In genomic region chr7:100230646-100231045, GRCm38 (mm10) we compare ENCODE assay signal across 30 mouse cellular contexts. TPM values are rescaled to one million over a fixed set of nuclear protein-coding genes. Genes with fewer than 3 reads are reported as not detected.
DNase-seq lines count a peak whose midpoint lies in the region; ATAC-seq and TF ChIP-seq lines count a peak whose summit lies in the region.
"Had no signal": no experiment of that assay in that cellular context is flagged by ENCODE, and none has a peak within 500 bp of the region (broad histone marks: within the 10 kb centered on the region; RNA-seq: fewer than 3 reads in every experiment).

No protein-coding gene starts in this region.

- H3K27ac ChIP-seq in heart, embryonic 13.5 days (replicated peaks): no peak overlapping the region
- H3K27ac ChIP-seq in heart, embryonic 10.5 days: no peak overlapping the region
- no peak overlapping the region for H3K27ac ChIP-seq in layer of hippocampus, adult 2 months
- no peak overlapping the region for H3K27ac ChIP-seq in midbrain, embryonic 14.5 days (replicated peaks; ENCODE audit: low read depth, low read length)
- H3K27ac ChIP-seq in midbrain, embryonic 10.5 days (replicated peaks): no peak overlapping the region
- H3K27ac ChIP-seq: embryonic facial prominence, embryonic 10.5 days; embryonic facial prominence, embryonic 13.5 days; forebrain, embryonic 12.5 days; forebrain, embryonic 15.5 days; heart, adult 2 months; hindbrain, embryonic 12.5 days had no signal

- peaks cover 8% of the 10 kb centered on the region for H3K4me1 ChIP-seq in heart, embryonic 13.5 days
- H3K4me1 ChIP-seq in heart, embryonic 10.5 days: peaks cover 12% of the 10 kb centered on the region; the same call in 1 of the 2 replicates
- peaks cover 15% of the 10 kb centered on the region for H3K4me1 ChIP-seq in midbrain, embryonic 14.5 days (ENCODE audit: control insufficient read depth, insufficient read depth, low read length)
- H3K4me1 ChIP-seq in midbrain, embryonic 10.5 days: peaks cover 25% of the 10 kb centered on the region

- no peaks in the 10 kb centered on the region for H3K9me3 ChIP-seq in heart, embryonic 13.5 days
- no peaks in the 10 kb centered on the region for H3K9me3 ChIP-seq in heart, embryonic 10.5 days
- H3K9me3 ChIP-seq in midbrain, embryonic 14.5 days (ENCODE audit: control insufficient read depth, low read length): no peaks in the 10 kb centered on the region
- H3K9me3 ChIP-seq in midbrain, embryonic 10.5 days (replicated peaks): no peaks in the 10 kb centered on the region
- H3K9me3 ChIP-seq: embryonic facial prominence, embryonic 10.5 days; embryonic facial prominence, embryonic 13.5 days; forebrain, embryonic 12.5 days; forebrain, embryonic 15.5 days; hindbrain, embryonic 12.5 days had no signal

- no peak overlapping the region for H3K4me2 ChIP-seq in heart, embryonic 13.5 days
- H3K4me2 ChIP-seq in midbrain, embryonic 14.5 days (ENCODE audit: low read length): peak overlapping the region; percentile 1; the same call in 1 of the 2 replicates
- H3K4me2 ChIP-seq: embryonic facial prominence, embryonic 13.5 days; forebrain, embryonic 12.5 days; forebrain, embryonic 15.5 days; heart, embryonic 11.5 days; hindbrain, embryonic 12.5 days had no signal

- TF ChIP-seq CTCF in layer of hippocampus, adult 2 months (conservative IDR thresholded peaks at IDR 0.05): no peak

- H3K36me3 ChIP-seq in heart, embryonic 13.5 days: no peaks in the 10 kb centered on the region
- no peaks in the 10 kb centered on the region for H3K36me3 ChIP-seq in heart, embryonic 10.5 days
- no peaks in the 10 kb centered on the region for H3K36me3 ChIP-seq in midbrain, embryonic 14.5 days (ENCODE audit: control insufficient read depth, insufficient read depth, low read length)
- H3K36me3 ChIP-seq in midbrain, embryonic 10.5 days: no peaks in the 10 kb centered on the region
- H3K36me3 ChIP-seq: embryonic facial prominence, embryonic 10.5 days; embryonic facial prominence, embryonic 13.5 days; forebrain, embryonic 12.5 days; forebrain, embryonic 15.5 days; hindbrain, embryonic 12.5 days had no signal

- DNase-seq in heart, embryonic 10.5 days (ENCODE audit: low spot score): no peak
- no peak for DNase-seq in layer of hippocampus, adult 2 months (ENCODE audit: low spot score in 2 of 2)
- no peak for DNase-seq in layer of hippocampus, adult 18-20 months (ENCODE audit: low spot score in 2 of 2)
- DNase-seq in midbrain, embryonic 14.5 days: no peak
- DNase-seq in midbrain, embryonic 10.5 days (ENCODE audit: low spot score): no peak
- DNase-seq in 416B (ENCODE audit: low read depth): peak; percentile 32
- DNase-seq in thymus, postnatal 14 days: no peak
- DNase-seq: adrenal gland, adult 8-10 months; adrenal gland, postnatal 25 days; cerebellum, adult 11-12 months; cerebellum, adult 8-10 months; cerebellum, postnatal 10 days; cerebellum, postnatal 36 days; embryo, embryonic 11 days; gastrocnemius, postnatal 25 days; heart, adult 2 months; heart, postnatal 14 days; heart, postnatal 4 days had no signal

- H3K27me3 ChIP-seq in heart, embryonic 13.5 days (replicated peaks): 0 out of 2 replicates have a peak, but pooled peaks cover 4% of the 10 kb centered on the region
- H3K27me3 ChIP-seq in heart, embryonic 10.5 days (ENCODE audit: insufficient read depth, poor library complexity, severe bottlenecking): no peaks in the 10 kb centered on the region
- no peaks in the 10 kb centered on the region for H3K27me3 ChIP-seq in midbrain, embryonic 14.5 days (ENCODE audit: control insufficient read depth, insufficient read depth, low read length)
- 0 out of 2 replicates have a peak, but pooled peaks cover 10% of the 10 kb centered on the region for H3K27me3 ChIP-seq in midbrain, embryonic 10.5 days (ENCODE audit: low read depth, poor library complexity, severe bottlenecking)
- H3K27me3 ChIP-seq: embryonic facial prominence, embryonic 13.5 days; forebrain, embryonic 12.5 days; forebrain, embryonic 15.5 days; hindbrain, embryonic 12.5 days had no signal

- no peak for ATAC-seq in heart, embryonic 13.5 days (ENCODE audit: extremely low read depth, insufficient number of reproducible peaks, low FRiP score, low TSS enrichment)
- ATAC-seq in midbrain, embryonic 14.5 days (ENCODE audit: low FRiP score, low TSS enrichment): no peak
- ATAC-seq: activated CD4-positive, CD25-positive, alpha-beta regulatory T cell, adult 4 months; CD4-positive, CD25-positive, alpha-beta regulatory T cell, adult 4 months; forebrain, embryonic 15.5 days had no signal

- H3K9ac ChIP-seq in heart, embryonic 13.5 days: no peak overlapping the region
- no peak overlapping the region for H3K9ac ChIP-seq in midbrain, embryonic 14.5 days (replicated peaks; ENCODE audit: low read length)
- H3K9ac ChIP-seq: embryonic facial prominence, embryonic 13.5 days; forebrain, embryonic 12.5 days; forebrain, embryonic 15.5 days; hindbrain, embryonic 12.5 days had no signal

- 90% methylated on average over 1 of the region's 1 CpGs for WGBS in heart, embryonic 13.5 days
- WGBS in heart, embryonic 10.5 days: 90% methylated on average over 1 of the region's 1 CpGs
- 96% methylated on average over 1 of the region's 1 CpGs for WGBS in midbrain, embryonic 14.5 days
- WGBS in midbrain, embryonic 10.5 days: 94% methylated on average over 1 of the region's 1 CpGs

- H3K4me3 ChIP-seq in heart, embryonic 13.5 days: 0 out of 2 replicates have a peak overlapping the region, but pooled peaks have one; percentile 6
- H3K4me3 ChIP-seq in heart, embryonic 10.5 days: no peak overlapping the region
- H3K4me3 ChIP-seq in layer of hippocampus, adult 2 months: peak overlapping the region; percentile 19; the same call in 1 of the 2 replicates
- no peak overlapping the region for H3K4me3 ChIP-seq in midbrain, embryonic 14.5 days (replicated peaks; ENCODE audit: low read depth, low read length)
- H3K4me3 ChIP-seq in midbrain, embryonic 10.5 days: no peak overlapping the region
- H3K4me3 ChIP-seq: embryonic facial prominence, embryonic 10.5 days; embryonic facial prominence, embryonic 13.5 days; erythroblast, embryonic 14.5 days; forebrain, embryonic 12.5 days; forebrain, embryonic 15.5 days; heart, adult 2 months; hindbrain, embryonic 12.5 days had no signal

RNA-seq across cellular contexts. Expression of gene Pgm2l1, which starts 3.5 kb away (rescaled TPM):
- polyA plus RNA-seq in heart, embryonic 13.5 days (2015; fragmentation: Nextera tagmentation; extraction: Ambion mirVana): 1.7 and 2.1 TPM in 2 replicates
- 0.94 and 1.4 TPM in 2 replicates for polyA plus RNA-seq in heart, embryonic 10.5 days (2016; fragmentation: Nextera tagmentation; extraction: Ambion mirVana)
- total RNA-seq in layer of hippocampus, adult 2 months (2021): 100 to 1,000 TPM; 282 to 286 TPM
- 100 to 1,000 TPM; 250 to 264 TPM for total RNA-seq in layer of hippocampus, adult 18-20 months (2021)
- 30.3 and 38.3 TPM in 2 replicates for polyA plus RNA-seq in midbrain, embryonic 14.5 days (2014; fragmentation: Nextera tagmentation; extraction: Ambion mirVana)
- polyA plus RNA-seq in midbrain, embryonic 10.5 days (2016; fragmentation: Nextera tagmentation; extraction: Ambion mirVana): 4.5 and 7.3 TPM in 2 replicates

RNA-seq across cellular contexts. Expression of gene Kcne3, which starts 54.3 kb away (rescaled TPM):
- 11.0 and 14.0 TPM in 2 replicates for polyA plus RNA-seq in heart, embryonic 13.5 days (2015; fragmentation: Nextera tagmentation; extraction: Ambion mirVana)
- 4.2 and 5.9 TPM in 2 replicates for polyA plus RNA-seq in heart, embryonic 10.5 days (2016; fragmentation: Nextera tagmentation; extraction: Ambion mirVana)
- total RNA-seq in layer of hippocampus, adult 2 months (2021): 1 to 10 TPM in 1 of 2 experiments, under 1 TPM in 1; 0.54 to 1.2 TPM
- under 1 TPM; 0.43 to 0.79 TPM for total RNA-seq in layer of hippocampus, adult 18-20 months (2021)
- polyA plus RNA-seq in midbrain, embryonic 14.5 days (2014; fragmentation: Nextera tagmentation; extraction: Ambion mirVana): 0.58 and 0.89 TPM in 2 replicates
- 2.9 and 6.7 TPM in 2 replicates for polyA plus RNA-seq in midbrain, embryonic 10.5 days (2016; fragmentation: Nextera tagmentation; extraction: Ambion mirVana)
- total RNA-seq: ES-E14 had no signal
- polyA plus RNA-seq: activated CD4-positive, CD25-positive, alpha-beta regulatory T cell, adult 4 months; C2C12; CD4-positive, CD25-positive, alpha-beta regulatory T cell, adult 4 months; erythroblast, embryonic 14.5 days had no signal

RNA-seq across cellular contexts. Expression of gene P4ha3, which starts 54.7 kb away (rescaled TPM):
- 11.0 and 11.6 TPM in 2 replicates for polyA plus RNA-seq in heart, embryonic 13.5 days (2015; fragmentation: Nextera tagmentation; extraction: Ambion mirVana)
- 6.5 and 7.4 TPM in 2 replicates for polyA plus RNA-seq in heart, embryonic 10.5 days (2016; fragmentation: Nextera tagmentation; extraction: Ambion mirVana)
- 1 to 10 TPM; 6.4 to 8.3 TPM for total RNA-seq in layer of hippocampus, adult 2 months (2021)
- total RNA-seq in layer of hippocampus, adult 18-20 months (2021): 1 to 10 TPM; 3.0 to 5.9 TPM
- polyA plus RNA-seq in midbrain, embryonic 14.5 days (2014; fragmentation: Nextera tagmentation; extraction: Ambion mirVana): 6.8 and 7.8 TPM in 2 replicates
- 1.4 and 3.1 TPM in 2 replicates for polyA plus RNA-seq in midbrain, embryonic 10.5 days (2016; fragmentation: Nextera tagmentation; extraction: Ambion mirVana)
- polyA plus RNA-seq: CD4-positive, CD25-positive, alpha-beta regulatory T cell, adult 4 months; erythroblast, embryonic 14.5 days had no signal

Comparison
In these comparisons a context has a peak if more than half of its experiments do, and no peak if none do; other contexts are left out.
1. H3K4me3 ChIP-seq: peak in heart, embryonic 13.5 days (single experiment) and layer of hippocampus, adult 2 months (single experiment); none in heart, embryonic 10.5 days (single experiment), midbrain, embryonic 14.5 days (single experiment) and midbrain, embryonic 10.5 days (single experiment).